Mouse (Mus musculus): ENCODE data around the gene Cacna1a.
"Not testable (repeated sequence)": the region's sequence is repeated elsewhere in the genome, so short reads cannot be mapped to it uniquely, and the experiment has no call there.

Gene Cacna1a

DNA sequence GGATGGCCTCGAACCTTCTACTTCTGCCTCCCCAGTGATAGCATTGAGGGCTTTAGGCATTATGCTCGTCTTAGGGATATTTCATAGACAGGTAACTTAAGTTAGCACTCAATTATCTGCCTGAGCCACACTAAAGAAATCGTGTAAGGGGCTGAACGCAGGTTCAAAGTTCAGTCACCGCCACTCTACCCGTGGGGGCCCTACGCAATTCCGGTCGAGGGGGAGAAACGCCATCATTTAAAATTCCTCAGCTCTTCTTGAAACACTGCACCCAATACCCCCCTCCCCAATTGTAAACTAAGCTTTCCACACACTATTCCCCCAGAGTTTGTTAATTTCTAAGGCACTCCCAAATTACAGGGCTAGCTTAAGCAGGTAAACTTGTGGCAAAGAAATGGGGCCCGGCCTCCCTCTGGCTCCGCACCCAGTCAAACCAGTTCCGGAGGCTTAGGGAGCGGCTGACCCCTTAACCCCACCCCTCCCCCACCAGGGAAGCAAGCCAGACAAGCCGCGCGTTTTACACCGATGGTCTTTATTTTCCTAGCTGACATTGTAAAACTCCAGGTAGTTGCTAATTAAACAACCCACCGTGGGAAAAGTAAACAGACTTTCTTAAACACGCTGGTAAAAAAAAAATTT is 272.7 kb downstream of the Cacna1a start:
- no peak for DNase-seq (ENCODE audit: low read depth, low spot score)

- DNase-seq (ENCODE audit: low read depth, low spot score): no peak
Observed at GRCm38 (mm10) chr8:84661458-84661871, 273.2 kb downstream of the Cacna1a start.

GRCm38 (mm10) chr8:84661961-84662571 is 273.8 kb downstream of the Cacna1a start:
- no peak for DNase-seq (ENCODE audit: low read depth, low spot score)

GRCm38 (mm10) chr8:84662581-84663065 is 274.4 kb downstream of the Cacna1a start, which contains the start of gene Ier2:
Gene Ier2 (minus strand): TSS chr8:84662852.
- DNase-seq (ENCODE audit: low read depth, low spot score): peak; percentile 92

- DNase-seq (ENCODE audit: low read depth, low spot score): peak; percentile 92
Observed at GRCm38 (mm10) chr8:84663483-84664327, 275.5 kb downstream of the Cacna1a start.

- DNase-seq (ENCODE audit: low read depth, low spot score): peak; percentile 78
Observed at GRCm38 (mm10) chr8:84664566-84665384, 276.5 kb downstream of the Cacna1a start.

GRCm38 (mm10) chr8:84665385-84665893 is 277.2 kb downstream of the Cacna1a start:
- no peak for DNase-seq (ENCODE audit: low read depth, low spot score)

DNA sequence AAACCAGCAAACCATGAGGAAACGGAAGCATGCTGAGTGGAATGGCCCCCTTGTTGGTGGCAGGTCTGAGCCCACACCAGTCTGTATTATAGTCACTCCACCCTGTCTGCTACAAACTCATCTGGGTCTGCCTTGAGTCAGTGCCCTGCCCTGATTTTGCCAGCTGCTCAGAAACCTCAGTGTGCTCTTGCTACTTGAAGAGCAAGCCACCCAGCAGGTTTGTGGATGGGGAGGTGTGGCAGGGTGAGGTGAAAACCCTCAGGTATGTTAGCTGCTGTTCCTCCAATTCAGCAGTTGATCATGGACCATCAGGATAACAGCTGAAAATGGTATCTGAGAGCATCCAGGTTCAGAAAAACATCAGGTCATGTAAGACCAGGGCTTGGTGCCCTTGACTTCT is 279.8 kb downstream of the Cacna1a start:
- no peak for DNase-seq (ENCODE audit: low read depth, low spot score)

- no peak for DNase-seq (ENCODE audit: low read depth, low spot score)
Observed at GRCm38 (mm10) chr8:84668731-84669485, 280.7 kb downstream of the Cacna1a start.

DNA sequence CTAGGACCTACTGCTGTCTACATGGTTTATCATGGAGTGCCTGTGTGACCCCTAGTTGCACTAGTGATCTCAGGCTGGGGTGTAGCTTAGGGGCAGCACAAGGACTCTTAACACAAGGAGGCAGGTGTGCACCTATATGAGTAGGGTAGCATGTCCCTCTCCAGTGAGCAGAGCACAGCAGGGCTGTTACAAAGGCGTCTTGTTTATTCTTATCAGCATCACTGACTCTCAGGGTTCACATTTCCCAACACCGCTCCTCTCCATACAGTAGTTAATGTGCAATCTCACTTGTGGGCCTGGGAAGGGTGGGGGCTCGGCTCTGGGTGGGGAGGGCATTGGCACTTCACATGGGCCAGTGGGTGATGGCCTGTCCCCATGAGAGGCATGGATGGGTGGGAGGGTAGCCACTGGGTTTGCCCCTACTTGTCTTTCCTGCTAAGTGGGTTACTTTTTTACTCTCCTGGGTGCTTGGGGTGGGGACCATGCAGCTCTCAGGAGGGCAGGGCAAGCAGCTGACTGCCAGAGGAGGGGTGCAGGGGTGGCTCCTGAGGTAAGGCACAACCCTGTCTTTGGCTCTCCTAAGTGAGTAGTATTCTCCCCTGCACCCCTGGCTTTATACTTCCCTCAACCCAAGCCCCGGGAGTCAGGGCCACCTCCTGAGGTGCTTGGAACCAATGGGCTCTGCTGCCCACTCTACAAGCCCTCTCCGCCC is 282.2 kb downstream of the Cacna1a start:
- DNase-seq (ENCODE audit: low read depth, low spot score): not testable (repeated sequence)

GRCm38 (mm10) chr8:84677305-84677704 is 289.1 kb downstream of the Cacna1a start:
- no peak for DNase-seq (ENCODE audit: low read depth, low spot score)

GRCm38 (mm10) chr8:84681476-84681875 is 293.2 kb downstream of the Cacna1a start:
- no peak for DNase-seq (ENCODE audit: low read depth, low spot score)

DNA sequence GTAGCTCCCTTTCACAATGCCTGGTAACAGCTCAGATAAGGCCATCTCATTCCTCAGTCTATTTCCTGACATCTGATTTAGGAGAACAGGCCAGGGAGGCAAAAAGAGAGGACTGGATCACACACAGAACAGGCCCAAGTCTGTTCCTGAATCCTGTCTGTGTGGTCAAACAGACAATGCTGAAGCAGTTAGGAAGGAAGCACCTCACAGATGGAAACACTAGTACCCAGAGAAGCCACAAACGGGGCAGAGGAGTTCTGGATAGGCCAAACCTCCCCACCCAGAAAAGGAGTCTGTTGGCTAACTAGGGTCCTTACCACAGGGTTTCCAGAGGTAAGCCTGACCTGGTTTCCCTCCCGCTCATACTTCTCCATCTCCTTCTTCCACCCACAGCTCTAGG is 294.0 kb downstream of the Cacna1a start:
- no peak for DNase-seq (ENCODE audit: low read depth, low spot score)

- no peak for DNase-seq (ENCODE audit: low read depth, low spot score)
Observed at GRCm38 (mm10) chr8:84684537-84684936, 296.3 kb downstream of the Cacna1a start.

- DNase-seq (ENCODE audit: low read depth, low spot score): no peak
Observed at GRCm38 (mm10) chr8:84686191-84687002, 298.2 kb downstream of the Cacna1a start, which contains the start of gene Trmt1. Gene Trmt1 (plus strand): TSS chr8:84686307.

- DNase-seq (ENCODE audit: low read depth, low spot score): no peak
Observed at GRCm38 (mm10) chr8:84687003-84687704, 298.9 kb downstream of the Cacna1a start.

DNA sequence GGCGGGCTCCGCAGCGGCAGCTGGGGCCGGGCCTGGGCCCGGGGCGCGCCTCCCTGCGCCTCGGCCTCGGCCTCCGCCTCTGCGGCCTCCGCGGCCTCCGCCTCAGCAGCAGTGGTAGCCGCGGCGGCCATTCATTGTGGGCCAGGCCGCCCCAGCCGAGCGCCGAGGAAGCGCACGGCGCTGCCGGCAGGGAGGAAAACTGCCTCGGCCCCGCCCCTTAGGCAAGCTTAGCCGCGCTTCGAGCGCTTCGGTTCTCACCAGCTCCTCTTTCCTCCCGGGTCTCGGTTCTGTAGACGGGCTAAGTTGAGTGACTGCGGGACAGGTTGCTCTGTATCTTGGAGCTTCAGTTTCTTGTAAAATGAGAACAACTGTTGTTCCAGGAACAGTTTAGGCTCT is 299.5 kb downstream of the Cacna1a start, which contains the start of gene Nacc1:
TSS of gene Nacc1 (minus strand) at position 158 of the 396 bp plus-strand sequence.
- DNase-seq (ENCODE audit: low read depth, low spot score): peak; percentile 66

All from retina, postnatal 7 days (tissue).